Mouse (Mus musculus): ENCODE data around the gene Il1rapl1.

The Il1rapl1 gene

GRCm38 (mm10) chrX:87600914-87601313 lies 514.5 kb downstream of the Il1rapl1 start:
- DNase-seq (ENCODE audit: low read depth, low spot score): no peak

DNA sequence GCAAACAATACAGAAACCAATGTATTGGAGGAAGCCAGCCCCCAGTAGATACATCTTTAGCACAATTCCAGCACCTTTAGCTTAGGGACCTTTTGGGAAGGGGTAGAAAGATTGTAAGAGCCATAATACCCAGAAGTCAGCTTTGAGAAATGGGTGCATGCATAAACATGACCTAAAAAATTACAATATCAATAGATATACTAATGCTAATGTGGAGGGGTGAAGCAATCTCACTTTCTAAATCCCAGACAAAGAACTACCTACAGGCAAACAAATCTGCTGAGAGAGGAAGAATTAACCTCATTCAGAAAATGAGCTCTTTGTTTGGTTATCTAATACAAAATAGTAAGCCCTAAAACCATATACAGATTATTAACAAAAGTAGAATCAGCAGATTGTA lies 607.4 kb downstream of the Il1rapl1 start:
- no peak for DNase-seq (ENCODE audit: low read depth, low spot score)

DNA sequence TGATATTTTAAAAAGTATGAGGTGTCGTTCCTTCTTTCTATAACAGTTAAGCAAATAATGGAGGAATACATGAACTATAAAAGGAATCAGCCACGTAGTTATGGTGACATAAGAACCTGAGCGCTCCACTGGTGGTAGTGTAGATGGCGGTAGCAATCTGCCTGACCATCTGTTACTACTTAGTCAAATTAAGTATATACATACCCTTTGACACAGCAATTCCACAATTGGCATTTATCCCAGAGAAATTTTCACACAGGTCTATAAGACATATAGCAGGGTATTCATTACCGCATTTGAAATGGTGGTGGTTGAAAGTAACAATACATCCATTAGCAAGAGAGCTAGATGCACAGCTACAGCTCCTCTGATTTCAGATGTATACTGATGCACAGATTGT lies 612.8 kb downstream of the Il1rapl1 start:
- DNase-seq (ENCODE audit: low read depth, low spot score): no peak

DNA sequence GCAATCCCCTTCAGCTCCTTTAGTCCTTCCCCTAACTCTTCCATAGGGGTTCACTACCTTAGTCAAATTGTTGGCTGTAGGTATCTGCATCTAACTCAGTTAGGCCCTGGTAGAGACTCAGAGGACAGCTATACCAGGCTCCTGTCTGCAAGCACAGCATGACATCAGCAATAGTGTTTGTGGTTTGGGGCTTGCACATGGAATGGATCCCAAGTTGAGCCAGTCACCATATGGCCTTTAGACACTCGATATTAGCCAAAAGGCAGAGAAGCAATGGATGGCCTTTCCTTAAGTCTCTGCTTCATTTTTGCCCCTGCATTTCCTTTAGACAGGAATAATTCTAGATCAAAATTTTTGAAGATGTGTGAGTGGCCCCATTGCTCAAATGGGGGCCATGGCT lies 632.0 kb downstream of the Il1rapl1 start:
- no peak for DNase-seq (ENCODE audit: low read depth, low spot score)

DNA sequence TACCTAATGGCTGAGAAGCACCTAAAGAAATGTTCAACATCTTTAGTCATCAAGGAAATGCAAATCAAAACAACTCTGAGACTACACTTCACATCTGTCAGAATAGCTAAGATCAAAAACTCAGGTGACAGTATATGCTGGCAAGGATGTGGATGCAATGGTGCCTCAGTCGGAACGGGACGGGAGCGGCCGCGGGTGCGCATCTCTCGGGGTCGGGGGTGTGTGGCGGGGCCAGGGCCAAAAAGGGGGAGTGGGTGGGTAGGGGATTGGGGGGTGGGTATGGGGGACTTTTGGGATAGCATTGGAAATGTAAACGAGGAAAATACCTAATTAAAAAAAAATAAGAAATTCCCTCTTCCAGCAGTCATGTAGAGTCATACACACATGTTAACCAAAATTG lies 877.3 kb downstream of the Il1rapl1 start:
- peak; percentile 95 for DNase-seq (ENCODE audit: low read depth, low spot score)

GRCm38 (mm10) chrX:87225280-87225679 lies 890.2 kb downstream of the Il1rapl1 start:
- DNase-seq (ENCODE audit: low read depth, low spot score): no peak

GRCm38 (mm10) chrX:87002296-87002695 lies 1113.1 kb downstream of the Il1rapl1 start:
- no peak for DNase-seq (ENCODE audit: low read depth, low spot score)

- no peak for DNase-seq (ENCODE audit: low read depth, low spot score)
Observed at GRCm38 (mm10) chrX:86955126-86955525, 1160.3 kb downstream of the Il1rapl1 start.

DNA sequence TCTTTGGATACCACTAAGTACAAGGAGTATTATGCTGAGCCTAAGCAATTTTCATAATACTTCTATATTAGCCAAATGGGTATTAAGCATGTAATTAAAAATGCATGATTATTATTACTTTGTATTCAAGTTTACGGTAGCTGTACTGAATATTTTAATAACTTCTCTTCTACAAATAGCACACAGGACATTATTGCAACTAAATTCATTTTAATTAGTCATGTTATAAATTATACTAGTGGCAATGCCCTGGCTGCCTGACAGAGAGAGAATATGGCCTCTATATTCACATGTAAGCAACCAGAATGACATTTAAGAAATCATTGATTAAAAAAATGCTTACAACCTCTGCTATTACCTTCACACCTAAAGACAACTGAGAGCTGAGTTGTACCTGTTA lies 1160.8 kb downstream of the Il1rapl1 start:
- DNase-seq (ENCODE audit: low read depth, low spot score): no peak

- no peak for DNase-seq (ENCODE audit: low read depth, low spot score)
Observed at GRCm38 (mm10) chrX:86950940-86951339, 1164.5 kb downstream of the Il1rapl1 start.

GRCm38 (mm10) chrX:86949112-86949511 lies 1166.3 kb downstream of the Il1rapl1 start:
- no peak for DNase-seq (ENCODE audit: low read depth, low spot score)

- no peak for DNase-seq (ENCODE audit: low read depth, low spot score)
Observed at GRCm38 (mm10) chrX:86854835-86855234, 1260.6 kb downstream of the Il1rapl1 start.

DNA sequence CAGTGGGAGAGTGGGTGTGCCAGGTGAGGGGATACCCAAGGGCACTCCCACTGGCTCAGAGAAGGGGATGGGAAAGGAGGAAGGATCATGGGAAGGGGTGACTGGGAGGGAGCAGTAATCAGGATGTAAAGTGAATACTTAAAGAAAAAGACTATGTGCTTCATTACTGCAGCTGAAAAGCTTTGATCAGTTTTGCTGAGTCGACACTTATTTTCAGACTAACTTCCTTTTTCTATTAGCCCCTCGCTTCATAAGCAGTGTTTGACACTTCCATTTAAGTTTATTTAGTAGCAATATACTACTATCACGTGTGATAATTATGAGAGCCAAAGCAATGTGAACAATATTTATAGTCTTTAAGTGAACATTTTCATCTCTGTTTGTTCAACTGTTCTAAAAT lies 1307.2 kb downstream of the Il1rapl1 start:
- no peak for DNase-seq (ENCODE audit: low read depth, low spot score)

DNA sequence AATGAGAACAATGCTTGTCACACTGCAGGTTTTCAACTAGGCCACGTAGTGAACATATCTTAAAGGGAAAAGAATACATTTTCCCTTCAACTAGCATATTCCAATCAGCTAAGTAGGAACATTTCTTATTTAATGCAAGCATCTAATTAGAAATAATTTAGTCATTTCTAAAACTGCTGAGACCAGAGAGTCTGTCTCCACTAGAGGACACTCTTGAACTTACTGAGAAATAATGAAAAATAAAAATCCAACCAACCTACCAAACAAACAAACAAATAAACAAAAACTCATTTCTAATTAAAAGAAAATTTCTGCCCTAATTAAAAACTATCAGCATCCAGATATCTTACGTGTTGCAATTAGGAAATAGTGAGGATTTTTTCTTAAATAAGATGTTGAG lies 1312.7 kb downstream of the Il1rapl1 start:
- no peak for DNase-seq (ENCODE audit: low read depth, low spot score)

- no peak for DNase-seq (ENCODE audit: low read depth, low spot score)
Observed at GRCm38 (mm10) chrX:86728803-86729202, 1386.6 kb downstream of the Il1rapl1 start.

Measured in embryo, embryonic 11.5 days (tissue).